Mouse (Mus musculus) G1E (cell line): ENCODE data around the gene Mmp15. TPM values are rescaled to one million over a fixed set of nuclear protein-coding genes. Genes with fewer than 3 reads are reported as not detected.

Experiments used
- ATAC-seq: 2 replicates; pipeline ENCODE4 v1.8.0; 2016; ENCODE audit warnings: mild to moderate bottlenecking; ENCODE audit not compliant: insufficient number of reproducible peaks, poor library complexity, low FRiP score, severe bottlenecking; ENCODE audit errors: extremely low read depth
- DNase-seq: peaks from one replicate; pipeline ENCODE4 v3.0.0; 2012; ENCODE audit warnings: low spot score
- H3K27me3 ChIP-seq: 2 replicates; pipeline ENCODE4 v1.6.1; 2012; ENCODE audit warnings: mild to moderate bottlenecking, low read length, inconsistent platforms; ENCODE audit not compliant: insufficient read depth
- H3K36me3 ChIP-seq: replicated peaks from 2 replicates; pipeline ENCODE3; 2012; ENCODE audit warnings: mild to moderate bottlenecking, inconsistent platforms
- H3K4me1 ChIP-seq: 2 replicates; pipeline ENCODE4 v1.6.1; 2012; ENCODE audit warnings: low read depth, low read length, inconsistent platforms, mixed read lengths; ENCODE audit not compliant: insufficient read depth
- H3K4me3 ChIP-seq: 2 replicates; pipeline ENCODE4 v1.5.1; 2012; ENCODE audit warnings: low read depth, mild to moderate bottlenecking, inconsistent platforms, low read length, moderate library complexity, mixed read lengths
- H3K9me3 ChIP-seq: replicated peaks from 2 replicates; pipeline ENCODE4 v1.6.1; 2012; ENCODE audit warnings: inconsistent platforms
- CTCF ChIP-seq: IDR thresholded peaks from 2 replicates; pipeline ENCODE4 v1.5.1; 2012; ENCODE audit warnings: low read depth, low read length, inconsistent platforms, mixed read lengths
- GATA1 ChIP-seq: IDR thresholded peaks from 2 replicates; pipeline ENCODE4 v1.6.1; 2012; ENCODE audit warnings: borderline replicate concordance, low read length, inconsistent platforms, mixed read lengths
- GATA2 ChIP-seq: IDR thresholded peaks from 2 replicates; pipeline ENCODE4 v1.6.1; 2012; ENCODE audit warnings: low read depth, low read length, inconsistent platforms, borderline replicate concordance
- POLR2AphosphoS5 ChIP-seq: IDR thresholded peaks from 2 replicates; pipeline ENCODE4 v1.6.1; 2012; ENCODE audit warnings: low read depth, low read length, inconsistent platforms; ENCODE audit not compliant: insufficient replicate concordance
- TAL1 ChIP-seq: conservative IDR thresholded peaks from 2 replicates; pipeline ENCODE4 v1.6.1; 2012; ENCODE audit warnings: low read depth, low read length, inconsistent platforms, mixed read lengths
- polyA plus RNA-seq: library from polyadenylated mRNA; stranded (reverse); fragments of >175 nt; gene quantifications from 2 replicates; pipeline ENCODE4 v1.2.3, GENCODE M21; 2012
- total RNA-seq, 2 experiments: library from RNA; stranded (forward) in 1 of 2; stranded (reverse) in 1 of 2; fragments of 200-1000 nt in 1 of 2; fragments of >200 nt in 1 of 2; fragmentation: Nextera tagmentation in 1 of 2; gene quantifications; 2 replicates each; pipeline ENCODE4 v1.2.3; 2014 to 2017

Gene Mmp15
- total RNA-seq (2014; fragmentation: Nextera tagmentation) (not detected in 2 replicates), total RNA-seq (2017) (0.05 TPM in 1 of 2 replicates, not detected in the other), polyA plus RNA-seq (0.01 TPM in 1 of 2 replicates, not detected in the other)

DNA sequence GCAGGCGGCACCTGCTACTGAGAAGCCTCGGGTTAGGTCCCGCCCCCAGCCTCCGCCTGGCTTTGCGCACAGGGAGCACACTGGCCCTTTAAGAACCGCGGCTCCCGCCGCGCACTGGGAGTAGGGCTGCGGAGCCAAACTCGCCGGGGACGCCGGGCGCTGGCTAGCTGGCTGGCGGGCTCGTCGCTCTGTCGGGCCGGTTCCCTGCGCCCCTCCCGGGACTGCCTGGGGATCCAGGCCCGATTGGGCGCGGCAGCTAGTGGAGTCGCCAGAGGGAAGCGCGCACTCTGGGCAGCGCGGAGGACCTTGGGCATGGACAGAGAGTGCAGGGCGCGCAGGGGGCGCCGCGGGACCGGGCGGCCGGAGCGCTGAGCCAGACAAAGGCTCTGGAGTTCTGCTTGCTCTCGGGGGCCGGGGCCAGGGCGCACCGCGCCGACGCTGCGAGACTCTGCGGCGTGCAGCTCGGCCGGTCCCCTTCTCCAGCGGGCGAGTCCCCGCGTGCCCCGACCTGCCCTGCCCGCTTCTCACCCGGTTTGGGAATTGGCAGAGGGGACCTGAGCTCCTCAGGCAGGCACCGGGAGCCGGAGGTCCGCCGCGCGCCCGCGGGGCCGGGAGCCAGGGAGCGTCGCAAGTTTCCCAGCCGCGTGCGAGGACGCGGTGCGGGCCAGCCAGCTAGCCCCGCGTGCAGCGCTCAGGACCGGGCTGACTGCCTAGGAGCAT lies at the start of gene Mmp15:
Gene Mmp15 (plus strand): TSS at position 118 of the 720 bp plus-strand sequence.
- no peak for DNase-seq
- H3K27me3 ChIP-seq, result peaks cover 56% of the 10 kb centered on the region
- ATAC-seq, result no peak
- H3K4me1 ChIP-seq, result no peaks in the 10 kb centered on the region; the same call in 1 of the 2 replicates
- peak within 1 kb of the TSS; percentile 13; the same call in 1 of the 2 replicates for H3K4me3 ChIP-seq
- no peak for TF ChIP-seq TAL1
- no peak for TF ChIP-seq GATA2
- TF ChIP-seq CTCF, result no peak
- TF ChIP-seq POLR2AphosphoS5, result no peak
- no peak for TF ChIP-seq GATA1
- peaks cover 7% of the 10 kb centered on the region for H3K9me3 ChIP-seq
- peaks cover 8% of the 10 kb centered on the region for H3K36me3 ChIP-seq

DNA sequence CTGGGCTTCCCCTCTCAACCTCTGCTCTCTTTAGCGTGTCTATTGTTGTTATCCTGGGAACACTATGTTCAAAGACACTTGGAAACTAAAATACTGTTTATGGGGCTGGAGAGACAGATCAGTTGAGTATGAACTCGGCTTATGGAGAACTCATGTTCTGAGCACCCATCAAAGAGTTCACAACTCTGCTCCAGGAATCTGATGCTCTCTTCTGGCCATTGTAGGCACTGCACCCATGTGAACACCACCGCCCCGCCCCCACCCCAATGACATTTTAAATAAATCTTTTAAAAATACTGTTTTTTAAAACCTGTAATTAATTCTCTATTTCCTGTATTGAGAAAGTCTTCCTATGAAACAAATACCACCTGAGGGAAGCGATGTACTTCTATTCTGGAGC lies 49.7 kb upstream of the Mmp15 start:
- no peak for TF ChIP-seq TAL1
- no peak for TF ChIP-seq GATA1
- TF ChIP-seq CTCF, result peak; percentile 21; the same call in 1 of the 2 replicates
- Histone ChIP-seq H3K36me3 (no peaks in the 10 kb centered on the region), H3K27me3 (peaks cover 17% of the 10 kb centered on the region; the same call in 1 of the 2 replicates), H3K4me3 (no peak overlapping the region), H3K4me1 (no peaks in the 10 kb centered on the region), H3K9me3 (no peaks in the 10 kb centered on the region)
- DNase-seq, result no peak
- ATAC-seq, result no peak

DNA sequence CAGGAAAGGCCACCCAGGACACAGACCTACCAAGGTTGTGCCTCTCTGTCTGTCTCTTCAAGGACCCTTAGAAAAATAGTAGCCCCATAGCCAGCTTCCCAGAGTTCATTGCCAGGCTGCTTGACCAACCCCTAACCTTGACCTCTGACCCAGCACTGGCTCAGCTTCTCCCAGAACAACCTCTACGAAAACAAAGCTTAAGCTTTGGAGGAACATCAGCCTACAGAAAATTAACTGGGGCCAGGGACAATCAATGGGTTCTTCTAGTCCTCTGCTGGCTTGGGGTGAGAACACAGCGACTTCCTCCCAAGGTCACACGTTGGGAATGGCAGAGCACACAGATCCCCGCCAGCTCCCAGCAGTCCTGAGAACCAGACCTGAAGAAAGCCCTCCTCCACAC lies 46.5 kb upstream of the Mmp15 start:
- H3K9me3 ChIP-seq, result no peaks in the 10 kb centered on the region
- ATAC-seq (no peak), DNase-seq (no peak)
- no peaks in the 10 kb centered on the region for H3K36me3 ChIP-seq
- no peaks in the 10 kb centered on the region for H3K4me1 ChIP-seq
- H3K4me3 ChIP-seq, result no peak overlapping the region
- TF ChIP-seq CTCF, result no peak
- no peak for TF ChIP-seq GATA2
- TF ChIP-seq GATA1, result no peak
- no peak for TF ChIP-seq POLR2AphosphoS5
- TF ChIP-seq TAL1, result no peak
- peaks cover 24% of the 10 kb centered on the region; the same call in 1 of the 2 replicates for H3K27me3 ChIP-seq

DNA sequence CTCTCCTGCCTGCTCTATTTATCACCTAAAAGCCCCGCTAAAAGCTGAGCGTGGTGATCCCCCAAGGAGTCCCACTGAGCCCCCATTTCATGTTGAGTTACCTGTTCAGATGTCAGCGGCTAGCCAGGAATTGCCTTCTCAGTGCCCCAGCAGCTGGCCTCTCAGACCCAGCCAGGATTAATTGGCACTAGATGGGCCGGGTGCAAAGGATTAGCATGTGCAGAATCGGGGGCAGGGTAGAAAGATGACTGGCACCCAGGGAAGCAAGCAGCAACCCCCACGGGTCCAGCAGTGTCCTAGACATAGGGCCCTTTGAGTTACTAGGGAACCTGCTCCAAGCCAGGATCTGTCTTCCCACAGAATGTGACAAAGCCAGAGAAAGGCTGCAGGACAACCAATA lies 45.6 kb upstream of the Mmp15 start, which contains the start of gene Cngb1:
Gene Cngb1 (minus strand): TSS at position 155 of the 400 bp plus-strand sequence.
- TF ChIP-seq GATA2 (no peak), TAL1 (no peak), GATA1 (no peak), POLR2AphosphoS5 (no peak), CTCF (no peak)
- Histone ChIP-seq H3K9me3 (no peaks in the 10 kb centered on the region), H3K36me3 (no peaks in the 10 kb centered on the region), H3K4me3 (no peak within 1 kb of the TSS), H3K4me1 (no peaks in the 10 kb centered on the region), H3K27me3 (peaks cover 29% of the 10 kb centered on the region; the same call in 1 of the 2 replicates)
- DNase-seq, result no peak
- no peak for ATAC-seq

DNA sequence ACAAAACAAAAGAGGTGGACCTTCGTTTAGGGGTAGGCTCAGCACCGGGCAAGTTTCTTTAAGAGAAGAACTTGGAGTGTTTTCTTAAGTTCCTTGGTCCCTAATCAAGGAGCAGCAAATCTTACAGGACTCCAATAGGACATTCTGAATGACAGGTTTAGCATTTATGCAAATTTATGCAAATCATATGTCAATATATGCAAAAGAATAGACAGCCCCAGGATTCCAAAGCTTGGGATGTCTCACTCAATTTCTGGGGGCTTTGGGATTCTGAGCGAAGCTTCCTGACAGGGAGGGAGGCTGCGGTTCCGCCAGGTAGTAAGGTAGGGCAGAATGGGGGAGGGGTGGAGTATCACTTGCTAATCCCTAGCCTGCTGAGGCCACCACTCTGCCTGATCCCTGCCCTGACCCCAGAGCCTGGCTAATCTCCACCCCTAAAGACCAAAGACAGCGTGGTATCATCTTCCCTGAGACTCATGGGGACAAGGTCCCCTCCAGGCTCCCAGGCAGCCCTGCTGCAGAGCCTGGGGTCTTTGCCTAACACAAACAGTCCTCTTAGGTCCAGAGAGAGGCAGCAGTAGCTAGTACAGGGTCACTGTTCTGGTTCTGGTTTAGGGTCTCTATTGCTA lies 41.6 kb upstream of the Mmp15 start, which contains the start of gene Tepp:
Gene Tepp (plus strand): TSS at position 225 of the 629 bp plus-strand sequence.
- no peaks in the 10 kb centered on the region for H3K36me3 ChIP-seq
- H3K4me1 ChIP-seq, result no peaks in the 10 kb centered on the region
- TF ChIP-seq POLR2AphosphoS5 (no peak), GATA2 (no peak), CTCF (no peak), TAL1 (no peak), GATA1 (no peak)
- no peak within 1 kb of the TSS for H3K4me3 ChIP-seq
- DNase-seq (no peak), ATAC-seq (no peak)
- H3K9me3 ChIP-seq, result no peaks in the 10 kb centered on the region
- peaks cover 26% of the 10 kb centered on the region; the same call in 1 of the 2 replicates for H3K27me3 ChIP-seq

DNA sequence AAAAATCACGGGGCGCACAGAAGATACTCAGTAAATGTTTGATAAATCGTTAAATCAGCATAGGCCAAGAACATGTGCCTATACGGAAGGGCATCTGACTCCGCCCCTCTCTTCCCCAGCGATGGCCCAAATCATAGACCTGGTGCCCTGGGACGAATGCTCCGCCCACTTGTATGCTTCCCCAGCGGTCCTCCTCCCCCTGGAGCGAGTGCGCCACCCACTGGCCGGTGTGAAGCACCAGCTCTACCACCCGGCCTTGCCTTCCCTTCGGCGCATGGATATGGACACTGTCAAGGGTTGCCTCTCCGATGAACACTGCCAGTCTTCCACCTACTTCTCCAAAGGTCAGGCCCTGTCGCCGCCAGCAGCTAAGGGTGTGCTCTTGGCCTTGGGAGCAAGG lies 39.2 kb upstream of the Mmp15 start:
- H3K4me1 ChIP-seq, result no peaks in the 10 kb centered on the region
- peaks cover 21% of the 10 kb centered on the region; the same call in 1 of the 2 replicates for H3K27me3 ChIP-seq
- TF ChIP-seq POLR2AphosphoS5, result no peak
- TF ChIP-seq TAL1, result no peak
- TF ChIP-seq GATA2, result no peak
- TF ChIP-seq CTCF, result no peak
- DNase-seq (no peak), ATAC-seq (no peak)
- H3K4me3 ChIP-seq, result no peak overlapping the region
- no peaks in the 10 kb centered on the region for H3K36me3 ChIP-seq
- no peaks in the 10 kb centered on the region for H3K9me3 ChIP-seq

DNA sequence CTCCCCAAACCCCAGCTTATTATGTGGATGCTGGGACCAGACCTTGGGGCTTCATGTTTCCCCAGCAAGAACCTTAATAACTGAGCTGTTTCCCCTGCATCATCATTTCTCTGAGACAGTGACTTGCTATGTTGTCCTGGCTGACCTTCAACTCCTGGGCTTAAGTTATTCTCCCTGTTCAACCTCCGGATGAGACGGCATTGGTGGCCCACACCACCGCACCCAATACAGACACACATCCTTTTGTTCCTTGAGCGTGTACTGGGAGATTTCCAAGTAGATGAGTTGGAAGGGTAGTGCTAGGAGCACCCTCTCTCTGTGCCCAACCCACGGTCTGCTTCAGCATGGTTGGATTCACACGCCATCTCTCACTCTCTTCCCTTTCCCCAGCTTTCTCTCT lies 38.2 kb upstream of the Mmp15 start:
- TF ChIP-seq POLR2AphosphoS5 (no peak), CTCF (no peak), GATA2 (no peak), TAL1 (no peak), GATA1 (no peak)
- no peak for ATAC-seq
- DNase-seq, result no peak
- no peaks in the 10 kb centered on the region for H3K36me3 ChIP-seq
- peaks cover 27% of the 10 kb centered on the region; the same call in 1 of the 2 replicates for H3K27me3 ChIP-seq
- H3K4me1 ChIP-seq, result no peaks in the 10 kb centered on the region
- H3K4me3 ChIP-seq, result no peak overlapping the region
- H3K9me3 ChIP-seq, result no peaks in the 10 kb centered on the region
